Mouse (Mus musculus) C2C12 (cell line): ENCODE data around the gene Lmcd1.

Source experiments
- CEBPB ChIP-seq: IDR thresholded peaks from one replicate; pipeline ENCODE4 v1.6.1; 2011; ENCODE audit warnings: low read depth, mild to moderate bottlenecking, control low read depth, moderate library complexity
- CTCF ChIP-seq: IDR thresholded peaks from one replicate; pipeline ENCODE4 v1.5.1; 2011; ENCODE audit not compliant: control insufficient read depth, insufficient read depth, insufficient read length
- FOSL1 ChIP-seq: IDR thresholded peaks from one replicate; pipeline ENCODE4 v1.8.0; 2011; ENCODE audit warnings: mild to moderate bottlenecking, low read length; ENCODE audit not compliant: poor library complexity, insufficient read depth, severe bottlenecking
- MYOD1 ChIP-seq: IDR thresholded peaks from one replicate; pipeline ENCODE4 v1.6.1; 2011; ENCODE audit warnings: low read depth; ENCODE audit not compliant: control insufficient read depth, insufficient read length
- USF1 ChIP-seq: IDR thresholded peaks from one replicate; pipeline ENCODE4 v1.6.1; 2011; ENCODE audit warnings: low read depth, mild to moderate bottlenecking, control low read depth, moderate library complexity

- TF ChIP-seq CTCF (no peak), CEBPB (no peak), USF1 (peak; percentile 37), FOSL1 (no peak), MYOD1 (no peak)
Measured at GRCm38 (mm10) chr6:112281935-112282334, 8.4 kb downstream of the Lmcd1 start.
